Mouse (Mus musculus) stomach, postnatal 0 days (tissue): ENCODE measurements around the gene Gal3st1.

Experiments
- CTCF ChIP-seq: IDR thresholded peaks from 2 replicates; pipeline ENCODE4 v1.5.1; 2016; ENCODE audit warnings: antibody characterized with exemption, low read depth, mild to moderate bottlenecking, moderate library complexity
- EP300 ChIP-seq: optimal IDR thresholded peaks from 2 replicates; pipeline ENCODE3; 2016; ENCODE audit warnings: antibody characterized with exemption

DNA sequence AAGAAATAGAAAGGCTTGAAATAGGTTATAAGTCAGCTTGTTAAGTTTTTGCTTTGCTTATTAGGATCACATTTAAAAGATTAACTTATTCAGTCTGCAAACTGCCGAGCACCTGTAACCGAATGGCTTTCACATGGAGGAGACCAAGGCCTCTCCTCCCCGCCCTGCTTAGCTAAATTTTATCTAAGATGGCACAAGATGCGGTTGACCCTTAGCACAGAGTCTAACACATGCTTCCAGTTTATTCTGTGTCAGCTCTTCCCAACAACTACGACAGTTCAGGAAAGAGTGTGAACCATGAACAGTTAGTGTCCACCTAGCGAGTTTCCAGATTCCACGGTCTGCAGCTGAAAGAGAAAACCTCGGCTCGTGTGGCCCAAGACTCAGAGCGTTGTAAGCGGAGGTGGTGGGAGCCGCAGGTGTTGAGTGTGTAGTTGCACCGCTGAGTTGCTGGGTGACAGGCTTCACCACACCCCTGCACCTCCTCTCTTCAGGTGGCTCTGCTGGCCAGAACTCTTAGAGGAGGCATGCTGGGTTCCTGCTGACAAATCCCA is 46.0 kb upstream of the Gal3st1 start:
- TF ChIP-seq CTCF (no peak), EP300 (no peak)
